Mouse (Mus musculus) T-cell, adult 2 months (primary cell): Measurements from ENCODE around the gene Kcnj4.
"Not testable (repeated sequence)": the region's sequence is repeated elsewhere in the genome, so short reads cannot be mapped to it uniquely, and the experiment has no call there.

ENCODE experiments used
- DNase-seq: peaks from one replicate; pipeline ENCODE4 v3.0.0; 2022; ENCODE audit warnings: low spot score

Gene Kcnj4

DNA sequence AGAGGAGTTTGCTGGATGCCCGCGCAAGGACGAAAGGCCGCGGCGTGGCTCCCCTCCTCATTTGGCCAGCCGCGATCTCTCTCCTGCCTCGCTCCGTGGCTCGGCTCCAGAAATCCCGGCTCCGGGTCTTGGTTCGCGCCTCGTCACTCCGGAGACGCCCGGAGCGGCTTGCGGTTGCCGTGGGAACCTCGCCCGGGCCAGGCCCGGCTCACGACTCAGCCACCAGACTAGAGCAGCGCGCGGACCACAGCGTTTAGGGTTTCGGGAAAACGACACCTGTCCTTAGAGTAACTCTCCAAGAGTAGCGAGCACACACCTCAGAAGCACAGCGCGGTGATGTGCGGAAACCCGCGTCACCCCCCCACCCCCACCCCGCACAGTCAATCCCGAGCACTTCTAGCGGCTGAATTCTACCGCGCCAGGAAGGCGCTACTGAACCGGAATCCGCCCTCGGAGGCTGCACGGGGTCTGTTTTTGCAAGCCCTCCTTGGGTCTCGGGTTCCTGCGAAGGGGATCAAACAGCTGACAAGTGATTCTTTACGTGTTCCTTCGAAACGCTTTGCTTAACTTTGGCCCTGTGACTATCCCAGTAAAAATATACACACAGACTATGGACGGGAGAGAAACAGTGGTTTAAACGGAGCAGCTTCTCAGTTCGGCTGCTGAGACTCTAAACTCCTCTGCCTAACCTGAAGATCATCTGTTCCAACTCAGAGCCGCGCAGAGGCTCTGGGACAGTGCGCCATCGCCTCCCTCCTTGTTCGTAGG is 6.7 kb upstream of the Kcnj4 start:
- no peak for DNase-seq

DNA sequence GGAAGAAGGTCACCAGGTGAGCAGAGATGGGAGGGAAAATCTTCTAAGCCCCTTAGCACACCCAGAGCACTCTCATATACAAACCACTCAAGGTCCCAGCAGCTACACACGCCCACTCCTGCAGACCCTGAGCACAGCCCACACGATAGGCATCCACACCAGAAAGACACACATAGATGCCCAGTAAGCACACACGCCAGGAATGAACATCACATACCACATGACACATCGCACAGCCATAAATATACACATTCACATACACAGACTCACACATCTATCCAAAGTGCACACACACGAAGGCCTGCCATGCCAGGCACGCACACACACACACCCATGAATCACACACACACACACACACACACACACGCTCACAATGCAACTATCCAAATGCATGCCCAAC is 5.4 kb upstream of the Kcnj4 start:
- DNase-seq = no peak

- DNase-seq = no peak
Observed at GRCm38 (mm10) chr15:79509998-79510397, 5.0 kb upstream of the Kcnj4 start.

DNA sequence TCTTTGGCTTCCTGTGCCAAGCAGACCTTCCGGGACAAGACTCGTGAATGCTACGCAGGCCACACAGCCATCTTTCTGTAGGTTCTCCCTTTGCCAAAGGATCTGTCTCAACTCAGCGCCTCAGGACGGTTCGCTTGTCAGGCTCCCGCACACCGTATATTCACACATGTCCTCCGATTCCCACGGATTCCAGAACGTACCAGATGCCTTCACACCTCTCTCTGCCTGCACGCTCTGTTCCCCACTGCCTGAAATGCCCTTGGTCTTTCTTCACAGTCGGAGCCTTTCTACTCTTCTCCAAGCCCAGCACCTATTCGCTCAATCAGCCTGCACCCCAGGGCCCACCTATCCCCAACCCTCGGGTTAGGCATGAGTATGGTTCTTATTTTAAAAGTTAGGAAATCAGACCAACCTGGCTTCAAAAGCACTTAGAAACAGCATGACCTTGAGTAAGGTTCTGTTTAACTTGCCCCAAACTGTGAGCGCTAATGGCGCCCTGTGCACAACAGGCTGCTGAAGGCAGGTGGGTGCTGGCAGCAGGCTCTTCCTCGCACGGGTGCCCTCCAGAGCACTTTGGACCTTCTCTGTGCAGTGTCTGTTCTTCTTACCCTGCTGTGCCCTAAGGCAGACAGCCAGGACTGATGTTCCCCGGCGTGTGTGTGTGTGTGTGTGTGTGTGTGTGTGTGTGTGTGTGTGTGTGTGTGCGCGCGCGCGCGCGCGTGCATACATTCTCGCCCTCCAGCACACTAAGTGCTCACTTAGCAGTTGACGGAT is 2.2 kb upstream of the Kcnj4 start:
- no peak for DNase-seq

GRCm38 (mm10) chr15:79506460-79506859 is 1.4 kb upstream of the Kcnj4 start:
- DNase-seq = no peak

DNA sequence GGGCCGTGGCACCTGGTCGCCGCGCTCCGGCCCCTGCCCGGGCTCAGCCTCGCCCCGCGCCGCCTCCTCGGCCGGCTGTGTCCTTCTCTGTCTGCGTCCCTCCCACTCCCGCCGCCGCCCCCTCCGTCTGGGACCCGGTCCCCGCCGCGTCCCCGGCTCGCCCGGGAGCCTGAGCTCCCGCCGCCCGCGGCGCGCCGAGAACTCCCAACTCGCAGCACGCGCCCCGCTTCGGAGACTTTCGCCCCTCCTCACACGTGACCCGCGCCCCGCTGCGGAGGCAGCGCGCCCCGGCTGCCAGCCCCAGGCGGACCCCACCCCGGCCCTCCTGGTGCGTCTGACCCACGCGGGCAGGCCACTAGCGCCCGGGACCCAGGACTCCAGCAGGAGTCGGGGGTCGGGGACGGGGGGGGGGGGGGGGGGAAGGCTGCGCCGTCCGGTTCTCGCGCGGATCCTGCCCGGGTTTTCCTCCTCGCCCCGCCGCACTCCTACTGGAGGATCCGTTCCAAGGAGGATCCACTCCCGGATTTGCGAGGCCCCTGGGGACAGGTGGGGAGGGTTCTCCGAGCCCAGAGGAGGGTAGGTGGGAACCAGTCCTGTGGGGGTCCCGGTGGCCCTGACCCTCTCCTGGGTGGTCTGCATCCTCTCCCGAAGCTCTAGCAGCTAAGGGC is 709 bp upstream of the Kcnj4 start:
- no peak for DNase-seq

DNA sequence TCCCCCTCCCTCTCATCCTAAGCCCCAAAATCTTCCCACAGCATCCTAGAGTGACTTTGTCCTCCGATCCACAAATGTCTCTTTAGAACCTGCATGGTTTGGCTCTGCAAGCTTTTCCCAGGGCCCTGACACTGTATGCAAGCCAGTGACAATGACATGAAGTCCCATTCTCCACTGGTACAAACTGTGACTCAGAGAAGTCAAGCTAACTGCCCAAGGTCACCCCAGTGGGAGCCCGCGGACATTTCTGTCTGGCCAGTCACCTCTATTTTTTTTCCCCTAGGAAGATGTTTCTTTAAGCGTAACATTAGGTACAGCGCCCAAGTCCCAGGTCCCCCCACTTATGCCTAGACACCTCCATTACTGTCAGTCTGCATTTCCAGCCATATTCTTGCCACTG is 1.6 kb downstream of the Kcnj4 start:
- DNase-seq = no peak

GRCm38 (mm10) chr15:79502891-79503341 is 2.1 kb downstream of the Kcnj4 start:
- no peak for DNase-seq

GRCm38 (mm10) chr15:79500110-79500509 is 4.9 kb downstream of the Kcnj4 start:
- no peak for DNase-seq

DNA sequence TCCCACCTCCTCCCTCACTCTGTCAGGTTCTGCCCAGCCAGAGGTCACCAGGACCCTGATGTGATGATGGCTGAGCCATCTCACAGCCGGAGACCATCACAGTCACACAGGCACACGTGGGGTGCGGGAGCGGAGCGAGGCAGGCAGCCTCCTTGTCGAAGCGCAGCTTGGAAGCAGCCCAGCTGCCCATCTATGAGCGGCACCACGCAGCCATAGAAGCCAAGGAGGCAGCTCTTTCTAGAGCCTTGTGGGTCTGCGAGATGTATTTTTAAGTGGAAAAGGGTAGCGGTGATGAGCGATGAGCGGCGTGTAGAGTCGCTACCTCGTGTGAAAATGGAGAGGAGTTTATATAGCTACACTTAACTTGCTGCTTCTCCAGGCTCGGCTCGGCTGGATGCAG is 11.5 kb downstream of the Kcnj4 start:
- DNase-seq = no peak

DNA sequence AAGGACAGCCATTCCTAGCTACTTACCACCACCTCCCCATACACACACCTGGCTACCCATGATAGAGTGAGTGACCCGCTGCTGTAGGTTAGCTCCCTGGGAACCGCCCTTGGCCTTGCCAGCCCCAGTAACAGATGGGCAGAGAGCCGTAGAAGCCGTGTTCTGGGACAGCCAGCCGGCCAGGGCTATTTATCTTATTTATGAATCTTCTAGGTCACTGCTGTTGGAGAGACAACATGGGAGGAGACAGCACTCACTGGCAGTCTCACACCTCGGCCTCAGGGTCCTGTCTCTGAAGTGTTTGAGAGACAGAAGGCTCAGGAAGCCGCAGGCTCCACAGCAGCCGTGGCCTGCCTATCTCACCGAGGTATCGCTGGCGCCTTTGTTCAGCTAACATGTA is 15.6 kb downstream of the Kcnj4 start:
- DNase-seq = no peak

DNA sequence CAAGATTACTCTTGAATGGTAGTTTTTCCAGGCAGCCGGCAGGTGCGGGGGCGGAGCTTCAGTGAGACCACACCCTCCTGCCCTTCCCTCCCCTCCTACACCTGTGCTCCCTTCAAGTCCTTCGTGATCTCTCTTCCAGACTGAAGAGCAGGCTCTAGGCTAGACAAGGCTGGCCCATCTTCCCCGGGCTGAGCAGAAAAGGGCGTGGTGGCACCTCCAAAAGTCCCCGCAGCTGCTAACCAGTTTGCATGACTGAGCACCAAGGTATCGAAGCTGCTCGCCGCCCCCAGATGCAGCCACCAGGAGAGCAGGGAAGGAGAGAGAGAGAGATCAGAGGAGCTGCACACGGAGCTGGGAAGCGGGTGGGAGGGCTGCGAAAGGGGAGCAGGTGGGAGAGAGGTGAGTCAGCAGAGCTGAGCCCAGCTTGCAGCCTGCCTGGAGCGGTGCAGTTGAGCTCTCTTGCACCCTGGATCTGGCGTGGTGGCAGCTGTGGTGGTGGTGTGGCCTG is 23.8 kb downstream of the Kcnj4 start:
- DNase-seq = no peak

GRCm38 (mm10) chr15:79477227-79477626 is 27.8 kb downstream of the Kcnj4 start:
- no peak for DNase-seq

GRCm38 (mm10) chr15:79473638-79474355 is 31.2 kb downstream of the Kcnj4 start:
- no peak for DNase-seq

DNA sequence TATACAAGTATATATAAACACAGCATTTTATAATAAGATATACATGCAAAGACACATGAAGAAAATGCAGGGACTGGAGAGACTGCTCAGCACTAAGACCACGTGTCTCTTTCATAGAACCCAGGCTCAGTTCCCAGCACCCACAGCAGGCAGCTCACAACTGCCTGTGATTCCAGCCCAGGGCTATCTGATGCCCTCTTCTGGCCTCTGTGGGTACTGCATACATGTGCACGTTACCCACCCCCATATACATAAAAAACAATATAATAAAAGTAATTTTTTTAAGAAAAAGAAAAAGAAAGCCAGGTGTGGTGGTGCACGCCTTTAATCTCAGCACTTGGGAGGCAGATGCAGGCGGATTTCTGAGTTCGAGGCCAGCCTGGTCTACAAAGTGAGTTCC is 32.0 kb downstream of the Kcnj4 start:
- DNase-seq = no peak

GRCm38 (mm10) chr15:79471095-79471494 is 33.9 kb downstream of the Kcnj4 start:
- no peak for DNase-seq

GRCm38 (mm10) chr15:79470583-79470982 is 34.5 kb downstream of the Kcnj4 start:
- no peak for DNase-seq

DNA sequence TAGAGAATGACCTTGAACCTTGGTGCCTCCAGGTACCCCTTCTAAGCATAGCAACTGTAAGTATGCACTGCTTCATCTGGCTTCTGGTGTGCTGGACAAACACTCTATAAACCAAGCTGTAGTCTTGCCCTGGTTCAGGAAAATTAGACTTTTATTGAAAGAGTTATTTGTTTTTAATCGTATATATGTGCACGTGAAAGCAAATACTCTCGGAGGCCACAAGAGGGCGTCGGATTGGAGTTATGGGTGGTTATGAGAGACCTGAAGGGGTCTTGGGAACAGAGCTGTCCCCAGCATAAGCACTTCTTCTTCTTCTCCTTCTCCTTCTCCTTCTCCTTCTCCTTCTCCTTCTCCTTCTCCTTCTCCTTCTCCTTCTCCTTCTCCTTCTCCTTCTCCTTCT is 35.5 kb downstream of the Kcnj4 start:
- DNase-seq = no peak

DNA sequence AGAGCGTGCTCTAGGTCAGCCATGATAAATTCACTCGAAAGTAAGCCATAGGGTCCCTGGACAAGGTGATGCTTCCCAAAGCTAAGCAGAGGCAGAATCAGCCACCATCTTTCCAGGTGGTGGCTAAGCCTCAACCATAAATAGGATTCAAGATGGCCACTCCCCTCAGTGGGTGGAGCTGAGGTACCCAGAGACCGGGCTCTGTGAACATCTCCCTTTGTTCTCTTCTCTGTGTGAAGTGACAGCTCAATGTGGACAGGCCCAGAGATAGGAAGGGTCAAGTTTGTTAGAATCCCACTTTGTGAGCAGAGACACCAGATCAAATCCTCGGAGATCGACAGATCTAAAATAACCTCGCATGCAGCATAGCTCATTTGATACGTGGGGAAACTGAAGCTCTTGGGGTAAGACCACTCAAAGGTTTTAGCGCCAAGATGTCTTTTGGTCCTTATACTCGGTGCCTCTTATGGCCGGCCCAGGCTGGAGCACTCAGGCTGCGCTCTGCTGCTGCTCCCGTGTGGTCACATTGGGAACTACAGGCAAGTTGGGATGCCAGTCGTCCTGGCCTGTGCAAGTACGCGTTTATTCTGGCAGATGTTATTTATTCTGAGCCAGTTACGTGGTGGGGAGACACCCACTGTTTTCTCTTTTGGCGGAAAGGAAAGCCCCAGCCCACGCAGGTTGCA is 38.3 kb downstream of the Kcnj4 start:
- peak; percentile 72 for DNase-seq

DNA sequence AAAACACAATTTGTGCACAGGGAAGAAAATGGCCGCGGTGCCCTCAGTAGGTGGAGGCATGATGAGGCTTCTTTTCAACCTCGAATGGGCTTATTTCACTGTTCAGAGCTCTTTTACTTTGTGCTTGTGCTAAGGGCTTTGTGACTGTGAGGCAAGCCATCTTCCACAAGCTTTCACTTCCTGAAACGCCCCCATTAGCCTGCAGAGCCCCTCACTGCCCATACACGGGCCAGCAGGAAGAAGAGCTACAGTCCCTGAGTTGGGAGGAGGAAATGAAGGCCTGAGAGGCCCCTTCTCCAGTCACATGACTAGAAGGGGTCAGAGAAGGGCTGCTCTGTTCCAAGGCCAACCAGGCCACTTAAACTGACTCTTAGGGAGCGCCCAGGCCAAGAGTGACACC is 48.5 kb downstream of the Kcnj4 start:
- no peak for DNase-seq

DNA sequence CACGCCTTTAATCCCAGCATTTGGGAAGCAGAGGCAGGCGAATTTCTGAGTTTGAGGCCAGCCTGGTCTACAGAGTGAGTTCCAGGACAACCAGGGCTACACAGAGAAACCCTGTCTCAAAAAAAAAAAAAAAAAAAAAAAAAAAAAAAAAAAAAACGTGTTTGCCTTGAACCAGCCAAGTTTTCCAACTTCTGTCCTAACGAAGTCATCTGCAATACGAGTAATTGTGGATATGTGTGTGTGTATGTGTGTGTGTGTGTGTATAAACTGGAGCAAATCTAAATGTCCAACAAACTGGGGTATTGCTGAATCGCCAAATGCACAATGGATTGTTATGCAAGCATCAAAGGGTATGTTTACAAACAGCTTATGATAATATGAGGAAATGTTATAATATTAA is 48.9 kb downstream of the Kcnj4 start:
- DNase-seq = not testable (repeated sequence)
